Mouse (Mus musculus) hindbrain, embryonic 12.5 days (tissue): ENCODE measurements around the gene Sdhc. TPM values are rescaled to one million over a fixed set of nuclear protein-coding genes. Genes with fewer than 3 reads are reported as not detected.
"Not testable (repeated sequence)": the region's sequence is repeated elsewhere in the genome, so short reads cannot be mapped to it uniquely, and the experiment has no call there.

Experiments
- ATAC-seq: fragments of 200-750 bp; cut with Nextera tagmentation; 2 replicates; pipeline ENCODE4 v1.8.0; 2017; ENCODE audit warnings: moderate TSS enrichment; ENCODE audit not compliant: low FRiP score
- H3K27ac ChIP-seq: fragments of 300-500 bp; sonication (generic); 2 replicates; pipeline ENCODE4 v1.5.1; 2016; ENCODE audit warnings: mild to moderate bottlenecking
- H3K27me3 ChIP-seq: fragments of 300-500 bp; sonication (generic); 2 replicates; pipeline ENCODE4 v1.6.1; 2016; ENCODE audit warnings: mild to moderate bottlenecking
- H3K36me3 ChIP-seq: fragments of 300-500 bp; sonication (generic); 2 replicates; pipeline ENCODE4 v1.6.1; 2016; ENCODE audit warnings: mild to moderate bottlenecking
- H3K4me1 ChIP-seq: fragments of 300-500 bp; sonication (generic); 2 replicates; pipeline ENCODE4 v1.6.1; 2016
- H3K4me2 ChIP-seq: fragments of 300-500 bp; sonication (generic); replicated peaks from 2 replicates; pipeline ENCODE4 v1.6.1; 2016; ENCODE audit warnings: mild to moderate bottlenecking
- H3K4me3 ChIP-seq: fragments of 300-500 bp; sonication (generic); 2 replicates; pipeline ENCODE4 v1.5.1; 2016; ENCODE audit warnings: mild to moderate bottlenecking
- H3K9ac ChIP-seq: fragments of 300-500 bp; sonication (generic); 2 replicates; pipeline ENCODE4 v1.6.1; 2016; ENCODE audit warnings: mild to moderate bottlenecking, moderate library complexity
- H3K9me3 ChIP-seq: fragments of 300-500 bp; sonication (generic); replicated peaks from 2 replicates; pipeline ENCODE4 v1.6.1; 2016; ENCODE audit warnings: mild to moderate bottlenecking
- WGBS: fragments of 180-500 bp; shearing (Covaris S2); methylation state at CpG from one replicate; pipeline ENCODE4 v1.1.7; 2016; 5-methylcytosine and 5-hydroxymethylcytosine counted together
- microRNA-seq: library from miRNA; unstranded; fragments of <30 nt; microRNA quantifications from one replicate; pipeline ENCODE4, GENCODE M21; 2017
- polyA plus RNA-seq: library from polyadenylated mRNA; unstranded; fragments of >200 nt; fragmentation: Nextera tagmentation; extraction: Ambion mirVana; gene quantifications from 2 replicates; pipeline ENCODE4 v1.2.1, GENCODE M21; 2016

The Sdhc gene
- polyA plus RNA-seq, 1 experiment from 2014 or later: 214 TPM

- peaks cover 28% of the 10 kb centered on the region for H3K27me3 ChIP-seq
- H3K9me3 ChIP-seq, H3K4me3 ChIP-seq, H3K4me1 ChIP-seq, H3K9ac ChIP-seq, H3K36me3 ChIP-seq, ATAC-seq, H3K27ac ChIP-seq: not testable (repeated sequence)
- WGBS: 7% methylated on average over 10 of the region's 10 CpGs
- peak overlapping the region; percentile 26; the same call in 1 of the 2 replicates for H3K4me2 ChIP-seq
These were observed 62.0 kb downstream of the Sdhc start for GRCm38 (mm10) chr1:171088237-171088869.

GRCm38 (mm10) chr1:171085718-171086117 is 64.7 kb downstream of the Sdhc start:
- Histone ChIP-seq H3K9me3 (no peaks in the 10 kb centered on the region), H3K4me3 (peak overlapping the region; percentile 44), H3K27ac (no peak overlapping the region), H3K4me2 (peak overlapping the region; percentile 80), H3K27me3 (peaks cover 38% of the 10 kb centered on the region), H3K9ac (peak overlapping the region; percentile 64), H3K4me1 (no peaks in the 10 kb centered on the region), H3K36me3 (no peaks in the 10 kb centered on the region)
- 1% methylated on average over 26 of the region's 26 CpGs for whole genome bisulfite sequencing
- ATAC-seq: no peak

- not testable (repeated sequence) for H3K9ac ChIP-seq, H3K4me1 ChIP-seq, H3K4me2 ChIP-seq, H3K36me3 ChIP-seq, H3K27ac ChIP-seq, H3K4me3 ChIP-seq, H3K9me3 ChIP-seq
- peaks cover 39% of the 10 kb centered on the region for H3K27me3 ChIP-seq
- peak; percentile 17 for ATAC-seq
- 34% methylated on average over 10 of the region's 17 CpGs for WGBS
These were observed 68.7 kb downstream of the Sdhc start for GRCm38 (mm10) chr1:171081512-171082231.

GRCm38 (mm10) chr1:171079825-171080224 is 70.6 kb downstream of the Sdhc start:
- H3K9ac ChIP-seq, H3K36me3 ChIP-seq, H3K4me2 ChIP-seq, H3K9me3 ChIP-seq, H3K4me1 ChIP-seq, H3K27ac ChIP-seq, H3K4me3 ChIP-seq: not testable (repeated sequence)
- WGBS: no CpG with 5 or more reads among the region's 43 CpGs
- peaks cover 34% of the 10 kb centered on the region for H3K27me3 ChIP-seq
- ATAC-seq: peak; percentile 21

- not testable (repeated sequence) for H3K36me3 ChIP-seq
These were observed 71.1 kb downstream of the Sdhc start for GRCm38 (mm10) chr1:171079345-171079744.

GRCm38 (mm10) chr1:171078419-171078818 is 72.0 kb downstream of the Sdhc start:
- peak overlapping the region; percentile 37 for H3K4me2 ChIP-seq
- WGBS: 18% methylated on average over 12 of the region's 12 CpGs
- H3K4me1 ChIP-seq, H3K9me3 ChIP-seq, H3K9ac ChIP-seq, ATAC-seq, H3K36me3 ChIP-seq, H3K4me3 ChIP-seq, H3K27ac ChIP-seq: not testable (repeated sequence)
- H3K27me3 ChIP-seq: peaks cover 41% of the 10 kb centered on the region

More at GRCm38 (mm10) chr1:171079345-171079744, 71.1 kb downstream of the Sdhc start:
- H3K4me3 ChIP-seq, H3K4me1 ChIP-seq, H3K9me3 ChIP-seq, H3K4me2 ChIP-seq, H3K9ac ChIP-seq, H3K27ac ChIP-seq: not testable (repeated sequence)
- ATAC-seq: peak; percentile 35
- peaks cover 33% of the 10 kb centered on the region for H3K27me3 ChIP-seq
- WGBS: 0% methylated on average over 1 of the region's 35 CpGs

- peak overlapping the region; percentile 37 for H3K4me2 ChIP-seq
- 4% methylated on average over 20 of the region's 27 CpGs for WGBS
- not testable (repeated sequence) for H3K36me3 ChIP-seq, H3K27ac ChIP-seq, H3K9ac ChIP-seq, H3K9me3 ChIP-seq, H3K4me1 ChIP-seq
- peak overlapping the region; percentile 18 for H3K4me3 ChIP-seq
- peak; percentile 26; the same call in 1 of the 2 replicates for ATAC-seq
- H3K27me3 ChIP-seq: peaks cover 41% of the 10 kb centered on the region
These were observed 72.4 kb downstream of the Sdhc start for GRCm38 (mm10) chr1:171077955-171078354.

GRCm38 (mm10) chr1:171077192-171077591 is 73.2 kb downstream of the Sdhc start:
- H3K27ac ChIP-seq, H3K36me3 ChIP-seq, H3K9me3 ChIP-seq, H3K9ac ChIP-seq, H3K4me3 ChIP-seq, ATAC-seq, H3K4me1 ChIP-seq, H3K4me2 ChIP-seq: not testable (repeated sequence)
- WGBS: 38% methylated on average over 5 of the region's 5 CpGs
- peaks cover 38% of the 10 kb centered on the region for H3K27me3 ChIP-seq

Small RNA genes within 50 kb of the gene (microRNA-seq; reads per million reads assigned to microRNA genes)
- gene Gm27844: not detected

Other genes with a start within 250 kb of the Sdhc start
- gene Fcrlb, start 237.7 kb downstream of the Sdhc start, polyA plus RNA-seq: not detected in 2 replicates
- not detected in 2 replicates for gene Fcrla, start 223.0 kb downstream of the Sdhc start, polyA plus RNA-seq
- gene Fcgr2b, start 174.1 kb downstream of the Sdhc start, polyA plus RNA-seq: 0.43 and 0.49 TPM in 2 replicates
- gene Fcgr4, start 131.7 kb downstream of the Sdhc start, polyA plus RNA-seq: 0.25 and 0.45 TPM in 2 replicates
- 7.2 and 9.1 TPM in 2 replicates for gene Fcgr3, start 85.7 kb downstream of the Sdhc start, polyA plus RNA-seq
- 9.8 and 14.1 TPM in 2 replicates for gene Cfap126, start 36.7 kb downstream of the Sdhc start, polyA plus RNA-seq
- gene Mpz, start 108 bp upstream of the Sdhc start, polyA plus RNA-seq: 2.4 and 4.2 TPM in 2 replicates
- gene Pcp4l1, start 45.7 kb upstream of the Sdhc start, polyA plus RNA-seq: 22.8 and 28.7 TPM in 2 replicates
- 0.15 and 0.39 TPM in 2 replicates for gene Nr1i3, start 63.4 kb upstream of the Sdhc start, polyA plus RNA-seq
- gene Tomm40l, start 71.9 kb upstream of the Sdhc start, polyA plus RNA-seq: 28.1 and 31.9 TPM in 2 replicates
- 2.7 and 4.2 TPM in 2 replicates for gene Apoa2, start 74.5 kb upstream of the Sdhc start, polyA plus RNA-seq
- 22.1 and 24.1 TPM in 2 replicates for gene Fcer1g, start 83.8 kb upstream of the Sdhc start, polyA plus RNA-seq
- gene Adamts4, start 99.8 kb upstream of the Sdhc start, polyA plus RNA-seq: 8.5 and 10.6 TPM in 2 replicates
- gene Ndufs2, start 100.8 kb upstream of the Sdhc start, polyA plus RNA-seq: 209 and 227 TPM in 2 replicates
- gene B4galt3, start 119.7 kb upstream of the Sdhc start, polyA plus RNA-seq: 83.6 and 85.6 TPM in 2 replicates
- gene Ppox, start 130.6 kb upstream of the Sdhc start, polyA plus RNA-seq: 60.5 and 60.9 TPM in 2 replicates
- gene Usp21, start 137.4 kb upstream of the Sdhc start, polyA plus RNA-seq: 114 and 117 TPM in 2 replicates
- gene Ufc1, start 144.4 kb upstream of the Sdhc start, polyA plus RNA-seq: 106 and 108 TPM in 2 replicates
- gene Dedd, start 178.5 kb upstream of the Sdhc start, polyA plus RNA-seq: 54.6 and 58.9 TPM in 2 replicates
- gene Nit1, start 195.0 kb upstream of the Sdhc start, polyA plus RNA-seq: 47.4 and 48.1 TPM in 2 replicates
- gene Pfdn2, start 195.1 kb upstream of the Sdhc start, polyA plus RNA-seq: 134 and 149 TPM in 2 replicates
- 2.0 and 3.6 TPM in 2 replicates for gene Klhdc9, start 210.2 kb upstream of the Sdhc start, polyA plus RNA-seq
- 1.6 and 1.7 TPM in 2 replicates for gene Nectin4, start 219.5 kb upstream of the Sdhc start, polyA plus RNA-seq
- gene Arhgap30, start 238.4 kb upstream of the Sdhc start, polyA plus RNA-seq: 0.83 and 0.98 TPM in 2 replicates